Mouse (Mus musculus) common myeloid progenitor, adult 5-6 weeks (primary cell): ENCODE results near the gene Otud4. TPM values are rescaled to one million over a fixed set of nuclear protein-coding genes. Genes with fewer than 3 reads are reported as not detected.
A peak's percentile ranks its signal among the peaks of the same experiment; 100 is the strongest.

Experiments used
- ATAC-seq: replicated peaks from 2 replicates; pipeline ENCODE4 v1.8.0; 2016; ENCODE audit warnings: low read depth, mild to moderate bottlenecking, moderate TSS enrichment, inconsistent platforms; ENCODE audit not compliant: poor library complexity, severe bottlenecking
- total RNA-seq: library from RNA; stranded (forward); fragments of 200-1000, 187-1606 nt; gene quantifications from 2 replicates; pipeline ENCODE4 v1.2.3, GENCODE M21; 2017

Gene Otud4
- 77.6 and 81.6 TPM in 2 replicates for total RNA-seq

- ATAC-seq = 0 out of 2 replicates have a peak, but pooled peaks have one; percentile 8
Observed at GRCm38 (mm10) chr8:79639586-79640451, at the start of gene Otud4. Gene Otud4 (plus strand): TSS chr8:79639618.

GRCm38 (mm10) chr8:79600962-79601361 lies 38.5 kb upstream of the Otud4 start:
- no peak for ATAC-seq

GRCm38 (mm10) chr8:79603204-79603603 lies 36.2 kb upstream of the Otud4 start:
- peak; percentile 81 for ATAC-seq

GRCm38 (mm10) chr8:79606225-79606624 lies 33.2 kb upstream of the Otud4 start:
- no peak for ATAC-seq

GRCm38 (mm10) chr8:79606751-79607300 lies 32.6 kb upstream of the Otud4 start:
- no peak for ATAC-seq

- no peak for ATAC-seq
Observed at GRCm38 (mm10) chr8:79608701-79609100, 30.7 kb upstream of the Otud4 start.

- ATAC-seq = no peak
Observed at GRCm38 (mm10) chr8:79610268-79610667, 29.1 kb upstream of the Otud4 start.

- no peak for ATAC-seq
Observed at GRCm38 (mm10) chr8:79612298-79612697, 27.1 kb upstream of the Otud4 start.

GRCm38 (mm10) chr8:79612965-79613364 lies 26.5 kb upstream of the Otud4 start:
- ATAC-seq = peak; percentile 99

GRCm38 (mm10) chr8:79615741-79616350 lies 23.6 kb upstream of the Otud4 start:
- no peak for ATAC-seq

- 0 out of 2 replicates have a peak, but pooled peaks have one; percentile 45 for ATAC-seq
Observed at GRCm38 (mm10) chr8:79618906-79619305, 20.5 kb upstream of the Otud4 start.

- ATAC-seq = no peak
Observed at GRCm38 (mm10) chr8:79619353-79619752, 20.1 kb upstream of the Otud4 start.

- ATAC-seq = peak; percentile 64; the same call in 1 of the 2 replicates
Observed at GRCm38 (mm10) chr8:79620000-79620399, 19.4 kb upstream of the Otud4 start.

GRCm38 (mm10) chr8:79620489-79621276 lies 18.7 kb upstream of the Otud4 start:
- ATAC-seq = no peak

- ATAC-seq = no peak
Observed at GRCm38 (mm10) chr8:79622346-79622745, 17.1 kb upstream of the Otud4 start.

GRCm38 (mm10) chr8:79623351-79623750 lies 16.1 kb upstream of the Otud4 start:
- ATAC-seq = no peak

- no peak for ATAC-seq
Observed at GRCm38 (mm10) chr8:79624416-79624815, 15.0 kb upstream of the Otud4 start.

- ATAC-seq = peak; percentile 45; the same call in 1 of the 2 replicates
Observed at GRCm38 (mm10) chr8:79626213-79626612, 13.2 kb upstream of the Otud4 start.

- no peak for ATAC-seq
Observed at GRCm38 (mm10) chr8:79635491-79635890, 3.9 kb upstream of the Otud4 start.

- ATAC-seq = no peak
Observed at GRCm38 (mm10) chr8:79636151-79636550, 3.3 kb upstream of the Otud4 start.
